ENCODE assay signal across 8 mouse cellular contexts in genomic region chr14:46880935-46881334, GRCm38 (mm10). TPM values are rescaled to one million over a fixed set of nuclear protein-coding genes. Genes with fewer than 3 reads are reported as not detected.
A peak's percentile ranks its signal among the peaks of the same experiment; 100 is the strongest.
DNase-seq lines count a peak whose midpoint lies in the region; ATAC-seq and TF ChIP-seq lines count a peak whose summit lies in the region.

No protein-coding gene starts in this region.

- no peak overlapping the region for H3K9ac ChIP-seq in forebrain, postnatal 0 days
- H3K9ac ChIP-seq in hindbrain, postnatal 0 days (replicated peaks; ENCODE audit: low read length) = no peak overlapping the region
- H3K9ac ChIP-seq in neural tube, embryonic 11.5 days (ENCODE audit: low read length) = no peak overlapping the region

- H3K36me3 ChIP-seq in forebrain, postnatal 0 days (ENCODE audit: insufficient read depth) = no peaks in the 10 kb centered on the region
- no peaks in the 10 kb centered on the region for H3K36me3 ChIP-seq in hindbrain, postnatal 0 days (ENCODE audit: insufficient read depth, low read length)
- no peaks in the 10 kb centered on the region for H3K36me3 ChIP-seq in neural tube, embryonic 11.5 days (ENCODE audit: control insufficient read depth, insufficient read depth, low read length)

- H3K9me3 ChIP-seq in forebrain, postnatal 0 days (ENCODE audit: low read length) = no peaks in the 10 kb centered on the region
- no peaks in the 10 kb centered on the region for H3K9me3 ChIP-seq in hindbrain, postnatal 0 days (ENCODE audit: low read length)
- no peaks in the 10 kb centered on the region for H3K9me3 ChIP-seq in neural tube, embryonic 11.5 days (ENCODE audit: control insufficient read depth, low read length)

- WGBS in forebrain, postnatal 0 days = 4% methylated on average over 10 of the region's 10 CpGs
- WGBS in hindbrain, postnatal 0 days = 5% methylated on average over 10 of the region's 10 CpGs
- 3% methylated on average over 10 of the region's 10 CpGs for WGBS in neural tube, embryonic 11.5 days

- no peak for TF ChIP-seq POLR2A in brain, embryonic 14.5 days (IDR thresholded peaks at IDR 0.05; ENCODE audit: borderline replicate concordance, extremely low read depth, insufficient read depth, insufficient read length, poor library complexity, severe bottlenecking)

- ATAC-seq in forebrain, postnatal 0 days = no peak
- no peak for ATAC-seq in hindbrain, postnatal 0 days
- ATAC-seq in neural tube, embryonic 11.5 days (ENCODE audit: insufficient read depth, low FRiP score, low TSS enrichment) = no peak

- peak; percentile 10 to 42 for DNase-seq in spleen, adult 18-20 months
- no peak for DNase-seq in spleen, adult 12 weeks (ENCODE audit: low spot score)
- peak; percentile 82 for DNase-seq in brain, embryonic 14.5 days (ENCODE audit: low read depth)
- DNase-seq in forebrain, postnatal 0 days = peak; percentile 66
- peak; percentile 72 for DNase-seq in hindbrain, postnatal 0 days (ENCODE audit: low spot score)
- DNase-seq in left cerebral cortex, postnatal 4 days = peak; percentile 50
- peak; percentile 67 for DNase-seq in neural tube, embryonic 11.5 days (ENCODE audit: low spot score)
- peak; percentile 70 for DNase-seq in thymus, postnatal 14 days

- H3K4me1 ChIP-seq in forebrain, postnatal 0 days (ENCODE audit: insufficient read depth) = no peaks in the 10 kb centered on the region; the same call in 1 of the 2 replicates
- no peaks in the 10 kb centered on the region for H3K4me1 ChIP-seq in hindbrain, postnatal 0 days (ENCODE audit: insufficient read depth, low read length)
- H3K4me1 ChIP-seq in neural tube, embryonic 11.5 days (ENCODE audit: control insufficient read depth, insufficient read depth, low read length) = peaks cover 9% of the 10 kb centered on the region

- no peak overlapping the region for H3K4me2 ChIP-seq in forebrain, postnatal 0 days (ENCODE audit: low read depth)
- H3K4me2 ChIP-seq in hindbrain, postnatal 0 days (ENCODE audit: low read depth, low read length) = peak overlapping the region; percentile 99; the same call in 1 of the 2 replicates
- H3K4me2 ChIP-seq in neural tube, embryonic 11.5 days (ENCODE audit: low read depth) = no peak overlapping the region

- intact Hi-C loops in left cerebral cortex, postnatal 4 days (cut with DNase I) = loop anchor here (5.0 to 10.0 kb wide), 3 partner anchors 94 to 376 kb away; no protein-coding TSS in a partner anchor

- H3K27me3 ChIP-seq in forebrain, postnatal 0 days (ENCODE audit: insufficient read depth, low read length) = 0 out of 2 replicates have a peak, but pooled peaks cover 7% of the 10 kb centered on the region
- no peaks in the 10 kb centered on the region for H3K27me3 ChIP-seq in hindbrain, postnatal 0 days (ENCODE audit: insufficient read depth, low read length)
- H3K27me3 ChIP-seq in neural tube, embryonic 11.5 days (ENCODE audit: control insufficient read depth, insufficient read depth, low read length) = peaks cover 2% of the 10 kb centered on the region; the same call in 1 of the 2 replicates

- H3K27ac ChIP-seq in forebrain, postnatal 0 days (ENCODE audit: low read depth, low read length) = no peak overlapping the region
- H3K27ac ChIP-seq in hindbrain, postnatal 0 days = no peak overlapping the region
- H3K27ac ChIP-seq in neural tube, embryonic 11.5 days (ENCODE audit: low read depth, low read length) = no peak overlapping the region

- TF ChIP-seq CTCF in brain, embryonic 14.5 days (IDR thresholded peaks at IDR 0.05; ENCODE audit: borderline replicate concordance, extremely low read depth, insufficient read depth, insufficient read length) = peak; percentile 82
- peak; percentile 87 for TF ChIP-seq CTCF in forebrain, postnatal 0 days (IDR thresholded peaks at IDR 0.05; ENCODE audit: low read depth)
- peak; percentile 86 for TF ChIP-seq CTCF in hindbrain, postnatal 0 days (IDR thresholded peaks at IDR 0.05; ENCODE audit: low read depth)

- no peak overlapping the region for H3K4me3 ChIP-seq in forebrain, postnatal 0 days (ENCODE audit: low read depth, low read length)
- H3K4me3 ChIP-seq in hindbrain, postnatal 0 days (ENCODE audit: low read length) = no peak overlapping the region
- no peak overlapping the region for H3K4me3 ChIP-seq in neural tube, embryonic 11.5 days (ENCODE audit: low read depth, low read length)

RNA-seq across cellular contexts. Expression of gene Samd4, which starts 1.7 kb away (rescaled TPM):
- 5.8 and 7.8 TPM in 2 replicates for polyA plus RNA-seq in brain, embryonic 14.5 days (2012; rRNA removed)
- total RNA-seq in forebrain, postnatal 0 days (2014; rRNA removed) = 12.3 and 15.2 TPM in 2 replicates
- polyA plus RNA-seq in forebrain, postnatal 0 days (2015; fragmentation: Nextera tagmentation; extraction: Ambion mirVana) = 2.5 and 3.5 TPM in 2 replicates
- 14.3 and 14.7 TPM in 2 replicates for total RNA-seq in hindbrain, postnatal 0 days (2014; rRNA removed)
- polyA plus RNA-seq in hindbrain, postnatal 0 days (2015; fragmentation: Nextera tagmentation; extraction: Ambion mirVana) = 4.4 and 4.9 TPM in 2 replicates
- total RNA-seq in left cerebral cortex, postnatal 4 days (2021) = 10 to 100 TPM; 12.2 to 13.4 TPM
- 2.5 and 2.9 TPM in 2 replicates for polyA plus RNA-seq in neural tube, embryonic 11.5 days (2014; fragmentation: Nextera tagmentation; extraction: Ambion mirVana)

RNA-seq across cellular contexts. Expression of gene Cgrrf1, which starts 49.0 kb away (rescaled TPM):
- 12.7 and 14.2 TPM in 2 replicates for polyA plus RNA-seq in brain, embryonic 14.5 days (2012; rRNA removed)
- 10.5 and 15.6 TPM in 2 replicates for total RNA-seq in forebrain, postnatal 0 days (2014; rRNA removed)
- polyA plus RNA-seq in forebrain, postnatal 0 days (2015; fragmentation: Nextera tagmentation; extraction: Ambion mirVana) = 14.1 and 16.0 TPM in 2 replicates
- 10.2 and 24.9 TPM in 2 replicates for total RNA-seq in hindbrain, postnatal 0 days (2014; rRNA removed)
- polyA plus RNA-seq in hindbrain, postnatal 0 days (2015; fragmentation: Nextera tagmentation; extraction: Ambion mirVana) = 27.6 and 33.0 TPM in 2 replicates
- total RNA-seq in left cerebral cortex, postnatal 4 days (2021) = 1 to 10 TPM; 6.3 TPM
- 29.6 and 33.0 TPM in 2 replicates for polyA plus RNA-seq in neural tube, embryonic 11.5 days (2014; fragmentation: Nextera tagmentation; extraction: Ambion mirVana)

RNA-seq across cellular contexts. Expression of gene Gmfb, which starts 58.9 kb away (rescaled TPM):
- 55.7 and 66.6 TPM in 2 replicates for polyA plus RNA-seq in brain, embryonic 14.5 days (2012; rRNA removed)
- 158 and 240 TPM in 2 replicates for total RNA-seq in forebrain, postnatal 0 days (2014; rRNA removed)
- polyA plus RNA-seq in forebrain, postnatal 0 days (2015; fragmentation: Nextera tagmentation; extraction: Ambion mirVana) = 90.8 and 113 TPM in 2 replicates
- total RNA-seq in hindbrain, postnatal 0 days (2014; rRNA removed) = 121 and 126 TPM in 2 replicates
- 113 and 117 TPM in 2 replicates for polyA plus RNA-seq in hindbrain, postnatal 0 days (2015; fragmentation: Nextera tagmentation; extraction: Ambion mirVana)
- total RNA-seq in left cerebral cortex, postnatal 4 days (2021) = 100 to 1,000 TPM; 132 to 135 TPM
- polyA plus RNA-seq in neural tube, embryonic 11.5 days (2014; fragmentation: Nextera tagmentation; extraction: Ambion mirVana) = 113 and 121 TPM in 2 replicates
